Mouse (Mus musculus) adrenal gland, postnatal 0 days (tissue): Measurements from ENCODE around the gene Ccdc113. TPM values are rescaled to one million over a fixed set of nuclear protein-coding genes. Genes with fewer than 3 reads are reported as not detected.

Source experiments
- polyA plus RNA-seq: library from polyadenylated mRNA; unstranded; fragments of >200 nt; fragmentation: Nextera tagmentation; extraction: Ambion mirVana; gene quantifications from 2 replicates; pipeline ENCODE4 v1.2.1, GENCODE M21; 2015

Gene Ccdc113
- 2.2 and 3.0 TPM in 2 replicates for polyA plus RNA-seq

DNA sequence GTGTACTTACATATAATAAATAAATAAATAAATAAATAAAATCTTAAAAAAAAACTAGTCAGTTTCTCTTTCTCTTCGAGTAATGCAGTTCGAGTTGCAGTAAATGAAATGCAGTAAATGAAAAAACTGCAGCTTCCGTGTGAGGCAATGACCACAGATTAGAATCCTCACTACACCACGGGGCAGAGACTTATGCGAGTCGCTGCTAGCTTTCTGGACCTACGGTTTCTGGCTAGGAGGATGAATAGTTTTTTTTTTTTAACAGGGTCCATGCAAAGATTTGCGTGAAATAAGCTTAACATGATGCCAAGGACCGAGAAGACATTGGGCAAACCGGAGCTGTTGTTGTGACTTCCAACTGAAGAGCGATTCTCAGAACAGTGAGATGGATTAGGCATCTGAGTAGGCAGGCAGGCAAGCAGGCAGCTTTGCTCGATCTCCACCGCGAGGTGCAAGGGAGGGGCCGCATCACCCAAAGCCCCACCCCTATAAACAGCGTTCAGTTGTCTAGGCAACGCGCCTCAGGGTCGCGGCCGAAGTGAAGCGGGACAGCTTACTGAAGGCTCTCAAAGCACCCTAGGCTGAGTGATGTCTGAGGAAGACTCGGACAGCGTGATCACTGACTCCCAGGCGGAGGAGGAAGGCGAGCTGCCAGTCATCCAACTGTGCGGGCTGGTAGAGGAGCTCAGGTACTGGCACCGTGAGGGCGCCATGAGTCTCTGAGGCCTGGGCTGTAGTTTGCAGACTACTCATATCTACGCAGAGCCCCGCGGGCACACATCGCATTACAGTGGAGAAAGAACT, at the start of gene Ccdc113:
TSS of gene Ccdc113 (plus strand) at position 502 of the 804 bp plus-strand sequence.

DNA sequence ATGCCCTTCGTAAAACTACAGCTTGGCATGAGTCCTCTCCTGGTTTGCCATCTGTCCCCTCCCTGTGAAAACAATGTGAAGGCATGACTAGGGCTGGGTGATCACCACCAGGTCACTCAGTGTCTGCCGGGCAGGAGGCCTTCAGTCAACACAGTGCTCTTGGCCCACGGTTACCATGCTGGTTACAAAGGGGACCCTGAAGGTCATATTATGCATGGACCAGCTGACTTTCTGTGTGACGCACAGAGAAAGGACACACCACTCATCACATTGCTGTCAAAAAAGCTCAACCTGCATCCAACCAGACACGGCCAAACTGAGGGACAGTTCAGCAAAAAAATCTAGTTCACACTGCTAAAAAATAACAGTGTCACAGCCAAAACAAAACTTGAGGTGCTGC, 43.9 kb upstream of the Ccdc113 start, which contains the start of gene Csnk2a2:
TSS of gene Csnk2a2 (minus strand) at position 34 of the 400 bp plus-strand sequence.

DNA sequence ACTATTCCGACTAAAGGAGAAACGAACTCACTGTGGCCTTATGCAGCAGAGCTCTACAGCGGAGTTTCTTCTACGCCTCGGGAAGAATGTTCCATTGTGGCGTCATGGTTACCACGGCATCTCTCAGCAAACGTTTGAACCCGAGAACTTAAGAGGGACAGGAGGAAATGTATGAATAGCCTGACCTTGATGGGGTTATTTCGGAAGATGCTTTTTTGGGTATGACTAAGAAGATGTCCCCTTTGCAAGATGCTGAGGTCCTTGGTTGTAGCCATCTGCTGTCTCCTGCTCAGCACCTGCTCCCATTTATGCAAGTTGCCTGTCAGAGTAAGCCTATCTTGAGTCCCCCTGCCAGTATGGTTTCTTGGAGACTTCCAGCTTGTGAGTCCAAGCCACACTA, 42.4 kb downstream of the Ccdc113 start, which contains the start of gene Prss54:
TSS of gene Prss54 (minus strand) at position 101 of the 400 bp plus-strand sequence.

Other genes starting within 250 kb of the Ccdc113 start
- gene Cngb1, start 227.5 kb upstream of the Ccdc113 start, polyA plus RNA-seq = 2.6 and 5.9 TPM in 2 replicates
- 0.14 and 0.22 TPM in 2 replicates for gene Tepp, start 223.5 kb upstream of the Ccdc113 start, polyA plus RNA-seq
- gene Zfp319, start 202.1 kb upstream of the Ccdc113 start, polyA plus RNA-seq = 4.5 and 4.8 TPM in 2 replicates
- gene Usb1, start 201.8 kb upstream of the Ccdc113 start, polyA plus RNA-seq = 25.3 and 26.0 TPM in 2 replicates
- 8.0 and 17.2 TPM in 2 replicates for gene Mmp15, start 181.8 kb upstream of the Ccdc113 start, polyA plus RNA-seq
- 137 and 177 TPM in 2 replicates for gene Cfap20, start 99.2 kb upstream of the Ccdc113 start, polyA plus RNA-seq
- gene Csnk2a2, start 44.0 kb upstream of the Ccdc113 start, polyA plus RNA-seq = 4.7 and 8.3 TPM in 2 replicates
- gene Prss54, start 42.3 kb downstream of the Ccdc113 start, polyA plus RNA-seq = not detected in 2 replicates
- gene Gins3, start 99.4 kb downstream of the Ccdc113 start, polyA plus RNA-seq = 4.2 and 7.1 TPM in 2 replicates
- gene Ndrg4, start 142.9 kb downstream of the Ccdc113 start, polyA plus RNA-seq = 31.8 and 75.4 TPM in 2 replicates
- 11.3 and 27.3 TPM in 2 replicates for gene Setd6, start 181.8 kb downstream of the Ccdc113 start, polyA plus RNA-seq